Mouse (Mus musculus): ENCODE measurements around the gene Atg7.

DNA sequence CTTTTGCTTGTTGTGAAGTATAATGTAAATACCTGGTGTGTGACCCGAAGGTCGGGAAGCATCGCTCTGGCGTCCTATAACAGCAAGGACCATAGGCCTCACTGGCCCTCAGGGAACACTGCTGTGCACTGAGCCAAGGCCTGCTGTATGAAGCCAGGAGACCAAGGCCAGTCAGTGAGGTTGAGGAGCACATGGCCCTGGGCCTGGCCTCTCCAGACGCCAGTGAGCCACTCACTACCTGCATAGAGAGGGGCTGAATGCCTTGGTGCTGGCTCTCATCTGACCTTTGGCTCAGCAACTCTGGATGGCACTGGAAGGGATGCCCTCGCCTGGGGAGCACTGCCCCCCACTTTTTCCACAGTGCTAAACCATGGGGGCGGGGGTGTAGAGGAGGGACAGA, 225.8 kb downstream of the Atg7 start:
- TF ChIP-seq CTCF (IDR thresholded peaks at IDR 0.05; ENCODE audit: control insufficient read depth, insufficient read depth, insufficient read length) (no peak), FOSL1 (IDR thresholded peaks at IDR 0.05; ENCODE audit: insufficient read depth, low read length, poor library complexity, severe bottlenecking) (no peak), MAX (IDR thresholded peaks at IDR 0.05) (no peak), CEBPB (IDR thresholded peaks at IDR 0.05; ENCODE audit: low read depth) (no peak), MYOG (IDR thresholded peaks at IDR 0.05; ENCODE audit: control insufficient read depth, extremely low read depth, insufficient read length) (no peak), USF1 (IDR thresholded peaks at IDR 0.05; ENCODE audit: low read depth) (no peak)

Data from C2C12 (cell line).